Mouse (Mus musculus) lung, adult 2 months (tissue): ENCODE results near the gene Ceacam19. TPM values are rescaled to one million over a fixed set of nuclear protein-coding genes. Genes with fewer than 3 reads are reported as not detected.

ENCODE experiments used
- DNase-seq: peaks from one replicate; pipeline ENCODE4 v3.0.0; 2022
- H3K4me1 ChIP-seq: fragments of 200-500 bp; 2 replicates; pipeline ENCODE4 v1.6.1; 2011; ENCODE audit warnings: low read length; ENCODE audit not compliant: control insufficient read depth, insufficient read depth
- H3K4me3 ChIP-seq: fragments of 200-500 bp; replicated peaks from 2 replicates; pipeline ENCODE3; 2011; ENCODE audit warnings: low read depth, mild to moderate bottlenecking, control low read depth, low read length; ENCODE audit errors: extremely low read depth
- CTCF ChIP-seq: fragments of 200-500 bp; IDR thresholded peaks from 2 replicates; pipeline ENCODE4 v1.5.1; 2011; ENCODE audit warnings: mild to moderate bottlenecking, low read length, control low read depth; ENCODE audit not compliant: insufficient read depth
- POLR2A ChIP-seq: fragments of 200-500 bp; IDR thresholded peaks from 2 replicates; pipeline ENCODE4 v1.6.1; 2011; ENCODE audit warnings: low read depth, mild to moderate bottlenecking, control low read depth, low read length, borderline replicate concordance; ENCODE audit errors: extremely low read depth
- WGBS: fragments of 180-500 bp; shearing (Covaris S2); methylation state at CpG from one replicate; pipeline ENCODE4 v1.1.7; 2018; 5-methylcytosine and 5-hydroxymethylcytosine counted together
- polyA plus RNA-seq: library from polyadenylated mRNA; depleted of rRNA; stranded (reverse); fragments of >200 nt; gene quantifications from 2 replicates; pipeline ENCODE4 v1.2.3, GENCODE M21; 2012

The Ceacam19 gene
- polyA plus RNA-seq, 1 experiment: 2.0 TPM

DNA sequence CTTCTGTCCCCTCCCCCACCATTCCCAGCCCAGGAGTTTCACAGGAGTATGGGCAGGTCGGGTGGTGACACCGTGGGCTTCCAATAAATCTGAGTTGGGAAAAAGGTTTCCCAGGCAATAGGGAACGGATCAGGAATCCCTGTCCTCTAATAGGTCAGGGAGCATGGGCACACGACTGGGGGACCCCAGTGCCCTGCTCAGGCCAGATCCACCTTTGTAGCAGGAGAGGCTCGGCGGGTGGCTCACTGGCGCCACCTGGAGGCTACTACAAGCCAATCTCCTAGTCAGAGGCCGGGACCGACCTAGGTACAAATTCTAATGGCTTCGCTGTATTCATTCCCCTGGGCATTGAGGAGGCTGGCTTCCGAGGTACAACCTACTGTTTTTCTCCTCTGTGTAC lies 44.2 kb downstream of the Ceacam19 start:
- no peak overlapping the region for H3K4me3 ChIP-seq
- DNase-seq: peak; percentile 77
- WGBS: 7% methylated on average over 11 of the region's 11 CpGs

GRCm38 (mm10) chr7:19842885-19843504 lies 44.8 kb downstream of the Ceacam19 start:
- H3K4me1 ChIP-seq: no peaks in the 10 kb centered on the region
- DNase-seq: no peak
- no peak for TF ChIP-seq CTCF
- TF ChIP-seq POLR2A: no peak
- WGBS: 39% methylated on average over 19 of the region's 19 CpGs
- H3K4me3 ChIP-seq: no peak overlapping the region

More for the DNA sequence above, 44.2 kb downstream of the Ceacam19 start:
- H3K4me1 ChIP-seq: no peaks in the 10 kb centered on the region
- TF ChIP-seq POLR2A: no peak
- TF ChIP-seq CTCF: peak; percentile 74

- Histone ChIP-seq H3K4me1 (no peaks in the 10 kb centered on the region), H3K4me3 (no peak overlapping the region)
- TF ChIP-seq POLR2A (no peak), CTCF (no peak)
- WGBS: 64% methylated on average over 21 of the region's 21 CpGs
- no peak for DNase-seq
These were observed 45.9 kb downstream of the Ceacam19 start for GRCm38 (mm10) chr7:19841686-19842413.

DNA sequence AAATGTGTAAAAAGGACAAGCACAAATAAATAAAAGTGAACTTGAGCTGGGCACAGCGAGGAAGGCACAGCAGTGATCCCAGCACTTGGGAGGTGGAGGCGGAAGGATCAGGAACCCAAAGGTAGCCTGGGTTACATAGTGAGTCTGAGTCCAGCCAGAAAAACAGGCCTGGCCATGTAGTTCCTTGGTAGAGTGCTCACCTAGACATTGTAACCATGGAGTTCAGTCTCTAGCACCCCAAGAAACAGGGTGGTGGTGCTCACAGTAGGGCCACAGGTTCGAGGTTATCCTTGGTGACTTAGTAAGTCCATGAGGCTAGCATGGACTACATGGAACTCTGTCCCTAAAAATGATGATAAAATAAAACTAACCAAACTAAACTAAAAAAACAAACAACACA lies 46.8 kb downstream of the Ceacam19 start:
- H3K4me1 ChIP-seq: no peaks in the 10 kb centered on the region
- DNase-seq: no peak
- H3K4me3 ChIP-seq: no peak overlapping the region
- TF ChIP-seq CTCF: no peak
- 81% methylated on average over 3 of the region's 3 CpGs for WGBS

DNA sequence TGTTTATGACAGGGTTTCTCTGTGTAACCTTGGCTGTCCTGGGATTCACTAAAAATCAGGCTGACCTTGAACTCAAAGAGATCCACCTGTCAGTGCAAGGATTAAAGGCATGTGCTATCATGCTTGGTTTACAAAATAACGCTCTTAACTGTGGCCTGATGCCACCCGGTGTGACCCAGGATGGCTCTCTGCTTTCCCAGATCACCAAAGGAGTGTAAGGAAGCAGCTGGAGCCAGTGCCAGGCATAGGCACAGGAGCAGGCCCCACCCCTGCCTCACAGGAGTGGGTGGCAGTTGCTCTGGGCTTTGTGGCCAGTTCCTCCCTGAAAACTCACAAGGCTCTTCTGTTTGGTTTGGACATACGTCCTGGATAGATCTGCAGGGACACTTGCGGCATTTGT lies 47.4 kb downstream of the Ceacam19 start:
- Histone ChIP-seq H3K4me1 (no peaks in the 10 kb centered on the region), H3K4me3 (no peak overlapping the region)
- WGBS: 67% methylated on average over 4 of the region's 4 CpGs
- TF ChIP-seq CTCF (no peak), POLR2A (no peak)
- no peak for DNase-seq

- no peak for DNase-seq
These were observed 50.9 kb downstream of the Ceacam19 start for GRCm38 (mm10) chr7:19836843-19837242.

DNA sequence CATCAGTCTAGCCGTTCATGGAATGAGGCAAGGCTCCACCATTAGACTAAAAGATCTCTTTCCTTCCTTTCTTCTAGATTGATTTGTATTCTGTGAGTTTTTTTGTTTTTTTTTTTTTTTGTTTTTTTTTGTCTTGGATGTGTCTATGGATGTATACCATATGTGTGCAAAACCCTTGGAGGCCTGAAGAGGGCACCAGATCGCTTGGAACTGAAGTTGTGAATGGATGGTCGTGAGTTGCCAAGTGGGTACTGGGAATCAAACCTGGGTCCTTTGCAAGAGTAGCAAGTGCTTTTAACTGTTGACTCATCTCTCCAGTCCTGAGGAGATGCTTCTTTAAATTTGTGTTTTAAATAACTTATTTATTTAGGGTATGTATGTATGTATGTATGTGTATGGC lies 53.7 kb downstream of the Ceacam19 start:
- WGBS: 67% methylated on average over 3 of the region's 3 CpGs
- no peak for DNase-seq
- Histone ChIP-seq H3K4me3 (no peak overlapping the region), H3K4me1 (peaks cover 8% of the 10 kb centered on the region)
- TF ChIP-seq CTCF: no peak
- TF ChIP-seq POLR2A: no peak

More at GRCm38 (mm10) chr7:19836843-19837242, 50.9 kb downstream of the Ceacam19 start:
- TF ChIP-seq CTCF: no peak
- TF ChIP-seq POLR2A: no peak
- Histone ChIP-seq H3K4me1 (no peaks in the 10 kb centered on the region), H3K4me3 (no peak overlapping the region)
- WGBS: 39% methylated on average over 3 of the region's 3 CpGs

GRCm38 (mm10) chr7:19831837-19832236 lies 55.9 kb downstream of the Ceacam19 start:
- DNase-seq: no peak
- WGBS: 35% methylated on average over 9 of the region's 9 CpGs
- no peak overlapping the region for H3K4me3 ChIP-seq
- H3K4me1 ChIP-seq: peaks cover 8% of the 10 kb centered on the region
- TF ChIP-seq CTCF (no peak), POLR2A (no peak)

DNA sequence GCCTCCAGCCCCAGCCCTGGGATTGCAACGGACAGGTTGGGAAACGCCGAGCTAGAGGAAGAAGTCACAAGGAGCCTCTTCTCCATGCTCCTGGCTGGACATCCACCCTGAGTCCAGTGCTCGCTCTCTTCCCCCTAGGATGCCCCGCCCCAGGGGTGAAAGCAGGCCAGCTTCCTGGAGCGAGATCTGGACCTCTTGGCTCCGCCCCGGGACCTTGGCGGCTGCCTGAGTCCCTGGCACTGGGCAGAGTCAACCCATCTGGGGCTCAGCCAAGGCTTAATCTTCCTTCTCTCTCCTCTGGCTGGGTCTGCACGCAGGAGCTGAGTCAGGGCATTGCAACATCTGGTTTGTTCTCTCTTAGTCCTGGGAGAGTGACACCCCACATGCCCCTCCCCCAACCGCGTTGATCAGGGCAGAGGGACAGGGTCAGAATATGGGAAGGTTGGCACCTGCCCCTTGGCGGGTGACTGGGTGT lies 57.0 kb downstream of the Ceacam19 start:
- peak; percentile 88 for DNase-seq

DNA sequence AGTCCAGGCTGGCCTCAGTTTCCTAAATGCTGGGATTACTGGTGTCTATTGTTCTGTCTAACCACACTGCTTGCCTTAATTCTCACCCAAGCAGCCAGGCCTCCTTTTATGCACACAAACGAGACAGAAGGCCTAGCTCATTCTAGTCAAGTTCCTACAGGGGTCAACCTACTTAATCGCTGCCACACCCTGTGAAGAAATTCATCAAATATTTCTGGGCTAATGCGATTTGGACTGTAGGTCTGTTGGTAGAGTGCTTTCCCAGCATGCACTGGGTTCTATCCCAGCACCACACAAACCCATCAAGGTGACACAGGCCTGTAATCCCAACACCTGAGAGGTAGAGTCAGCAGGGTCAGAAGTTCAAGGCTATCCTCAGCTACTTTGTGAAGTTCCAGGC lies 58.1 kb downstream of the Ceacam19 start:
- Histone ChIP-seq H3K4me3 (no peak overlapping the region), H3K4me1 (peaks cover 10% of the 10 kb centered on the region)
- TF ChIP-seq CTCF: no peak
- no peak for TF ChIP-seq POLR2A
- 75% methylated on average over 3 of the region's 3 CpGs for WGBS
- no peak for DNase-seq

More for the DNA sequence above, 57.0 kb downstream of the Ceacam19 start:
- peaks cover 8% of the 10 kb centered on the region for H3K4me1 ChIP-seq
- 4% methylated on average over 13 of the region's 13 CpGs for WGBS
- H3K4me3 ChIP-seq: no peak overlapping the region
- TF ChIP-seq POLR2A: no peak; the same call in 1 of the 2 replicates
- no peak for TF ChIP-seq CTCF
